Mouse (Mus musculus): ENCODE results near the gene Slc25a31.
A peak's percentile ranks its signal among the peaks of the same experiment; 100 is the strongest.

Slc25a31 gene

DNA sequence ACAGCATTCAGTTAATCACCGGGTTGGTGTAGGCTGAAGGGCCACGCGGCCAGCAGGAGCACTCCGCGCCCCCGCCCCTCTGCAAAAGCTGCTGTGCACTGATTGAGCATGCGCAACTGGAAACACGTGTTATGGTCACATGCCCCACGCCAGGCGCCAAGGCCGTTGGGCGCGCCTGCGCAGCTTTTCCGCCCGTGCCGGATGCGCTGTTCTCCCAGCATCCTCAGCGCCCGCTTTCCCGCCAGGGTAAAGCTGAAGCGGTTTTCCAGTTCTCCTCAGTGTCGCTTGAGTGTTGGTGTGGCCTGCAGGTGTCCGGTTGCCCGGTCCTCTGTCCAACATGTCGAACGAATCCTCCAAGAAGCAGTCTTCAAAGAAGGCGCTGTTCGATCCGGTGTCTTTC, at the start of gene Slc25a31:
TSS of gene Slc25a31 (plus strand) at position 201 of the 400 bp plus-strand sequence.
- no peak for DNase-seq

DNA sequence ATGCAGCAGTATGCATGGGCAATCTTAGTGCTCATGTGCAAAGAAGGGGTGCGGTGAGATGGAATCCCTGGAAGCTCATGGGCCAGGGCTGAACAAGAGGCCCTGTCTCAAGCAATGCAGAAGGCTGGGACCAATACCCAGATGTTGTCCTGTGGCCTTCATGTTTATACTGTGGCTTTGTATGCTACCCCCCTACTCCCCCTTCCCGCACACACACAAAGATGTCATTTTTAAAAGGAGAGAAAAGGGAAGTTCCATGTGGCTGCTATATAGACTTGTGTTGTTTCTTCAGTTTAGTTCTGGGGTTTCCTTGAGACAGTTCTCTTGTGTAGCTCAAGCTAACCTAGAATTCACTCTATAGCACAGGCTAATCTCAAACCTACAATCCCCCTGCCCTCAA, 48.4 kb upstream of the Slc25a31 start:
- no peak for DNase-seq

DNA sequence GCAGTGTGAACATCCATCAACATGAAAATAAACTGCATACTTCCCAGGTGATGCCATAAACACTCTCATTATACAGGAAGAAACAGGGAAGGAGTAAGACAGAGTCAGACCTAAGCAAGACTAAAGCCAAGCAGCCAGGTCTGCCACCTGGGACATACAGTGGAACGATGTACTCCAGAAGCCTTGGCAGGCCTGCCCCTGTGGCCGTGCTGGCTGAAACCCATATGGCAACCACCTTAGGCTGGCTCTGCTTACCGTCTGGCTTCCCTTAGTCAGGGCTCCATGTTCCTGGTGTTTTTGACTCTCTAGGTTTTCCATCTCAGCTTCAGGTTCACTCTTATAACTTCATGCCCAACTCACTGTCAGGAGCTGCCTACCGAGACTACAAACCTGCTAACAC, 42.5 kb upstream of the Slc25a31 start:
- no peak for DNase-seq

DNA sequence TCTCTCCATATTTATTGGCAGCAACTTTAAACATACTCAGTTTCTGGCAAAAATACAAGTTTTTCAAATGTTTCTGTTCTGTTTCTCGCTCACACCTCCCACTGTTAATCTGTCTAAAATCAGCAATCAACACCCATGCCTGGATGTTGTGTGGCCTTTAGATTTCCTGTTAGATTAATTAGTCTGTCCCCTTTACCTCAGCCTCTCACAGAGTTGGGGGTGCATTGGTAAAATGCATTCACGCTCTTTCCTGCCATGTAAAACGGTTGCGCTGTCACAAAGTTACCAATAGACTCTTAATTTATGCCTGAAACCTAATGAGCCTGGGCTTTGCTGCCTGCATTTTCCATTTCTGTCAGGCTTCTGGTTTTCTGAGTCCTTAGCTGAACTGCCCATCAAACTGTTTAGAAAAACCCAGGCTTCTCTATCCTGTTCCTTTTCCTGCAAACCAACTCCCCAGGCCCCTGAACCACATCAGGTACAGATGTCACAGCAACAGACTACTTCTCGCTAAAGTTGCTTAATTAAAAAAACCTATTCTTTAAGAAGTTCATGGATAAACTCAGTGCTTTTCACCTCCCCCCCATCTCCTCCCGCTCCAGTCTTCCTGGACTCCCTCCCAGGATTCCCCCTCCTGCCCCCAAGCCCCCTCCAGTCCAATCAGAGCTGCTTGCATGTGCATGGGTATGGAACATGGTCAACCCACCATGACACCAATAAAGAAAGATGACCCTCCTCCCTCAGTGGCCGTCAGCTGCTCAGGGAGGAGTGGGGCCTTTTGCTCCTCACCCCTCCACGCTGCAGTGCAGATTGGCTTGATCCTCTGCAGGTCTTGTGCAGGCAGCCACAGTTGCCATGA, 41.6 kb upstream of the Slc25a31 start:
- no peak for DNase-seq

DNA sequence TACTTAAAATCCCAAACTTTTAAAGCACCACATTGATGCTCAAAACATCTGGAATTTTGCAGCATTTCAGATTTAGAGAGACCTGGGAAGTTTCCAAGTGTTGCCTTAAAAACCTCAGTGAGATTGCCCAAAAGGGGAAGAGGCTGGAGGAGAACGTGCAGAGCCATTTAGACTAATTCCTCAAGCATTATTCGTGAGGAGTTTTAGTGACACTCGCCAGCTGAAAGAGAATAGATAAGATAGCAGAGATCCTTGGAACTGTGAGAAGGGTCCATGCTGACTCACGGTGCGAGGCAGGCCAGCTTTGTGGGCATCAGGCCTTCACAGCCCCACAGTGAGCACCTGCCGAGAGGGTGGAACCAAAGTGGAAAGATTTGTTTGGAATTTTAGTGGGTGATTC, 39.8 kb upstream of the Slc25a31 start:
- no peak for DNase-seq

DNA sequence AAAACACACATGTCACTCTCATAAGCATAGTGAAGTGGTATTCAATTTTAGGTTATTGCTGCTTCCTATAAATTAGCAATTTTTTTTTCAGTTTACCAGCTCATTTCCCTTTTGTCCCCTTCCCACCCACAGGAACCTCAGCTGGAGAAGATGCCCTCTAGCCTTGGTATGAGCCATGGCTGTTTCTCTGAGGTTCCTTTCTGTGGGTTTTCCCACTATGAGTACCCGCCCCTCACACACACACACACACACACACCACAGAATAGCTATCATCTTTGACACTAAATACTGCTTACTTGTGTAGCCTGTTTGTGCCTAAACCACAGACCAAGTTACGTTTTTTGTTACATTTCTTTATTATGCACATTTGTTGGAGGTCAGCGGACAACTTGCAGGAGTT, 39.3 kb upstream of the Slc25a31 start:
- no peak for DNase-seq

DNA sequence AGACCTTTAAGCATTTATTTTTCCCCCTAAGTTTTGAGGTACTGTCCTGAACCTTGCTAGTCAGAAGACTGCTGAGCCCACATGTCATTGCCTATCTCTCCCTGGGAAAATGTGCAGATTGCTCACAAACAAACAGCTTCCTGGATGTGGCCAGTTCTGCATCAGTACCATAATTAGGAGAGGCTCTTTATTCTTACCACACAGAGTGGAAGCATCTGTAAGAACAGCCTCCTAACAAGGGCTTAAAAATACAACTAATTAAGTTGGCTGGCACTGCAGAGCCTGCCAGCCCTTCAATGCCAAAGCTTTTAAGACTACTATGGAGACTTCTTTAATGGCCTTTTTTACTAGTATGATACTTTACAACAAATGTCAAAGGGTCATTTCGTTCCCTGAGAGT, 35.1 kb upstream of the Slc25a31 start:
- no peak for DNase-seq

DNA sequence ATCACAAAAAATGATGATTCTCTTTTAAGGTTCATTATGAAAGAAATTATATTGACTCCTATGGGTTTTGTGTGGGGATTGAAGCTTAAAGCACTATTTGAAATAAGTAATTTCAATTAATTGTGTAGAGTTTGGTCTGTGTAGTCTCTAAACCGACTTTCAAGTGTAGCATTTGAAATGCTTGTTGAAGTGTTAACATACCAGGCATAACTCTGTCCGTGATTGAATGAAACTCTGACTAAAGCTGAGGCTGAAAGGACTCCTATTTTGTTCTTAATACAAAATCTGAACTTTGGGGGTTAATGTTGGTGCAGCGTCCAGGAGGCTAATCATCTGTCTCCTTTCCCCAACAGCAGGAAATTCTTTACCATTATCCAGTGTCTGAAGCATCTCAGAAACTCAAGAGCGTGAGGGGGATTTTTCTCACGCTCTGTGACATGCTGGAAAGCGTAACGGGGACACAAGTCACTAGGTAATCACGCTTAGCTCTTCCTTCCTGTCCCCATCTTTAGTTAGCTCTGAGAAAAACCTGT, 33.7 kb upstream of the Slc25a31 start:
- no peak for DNase-seq

DNA sequence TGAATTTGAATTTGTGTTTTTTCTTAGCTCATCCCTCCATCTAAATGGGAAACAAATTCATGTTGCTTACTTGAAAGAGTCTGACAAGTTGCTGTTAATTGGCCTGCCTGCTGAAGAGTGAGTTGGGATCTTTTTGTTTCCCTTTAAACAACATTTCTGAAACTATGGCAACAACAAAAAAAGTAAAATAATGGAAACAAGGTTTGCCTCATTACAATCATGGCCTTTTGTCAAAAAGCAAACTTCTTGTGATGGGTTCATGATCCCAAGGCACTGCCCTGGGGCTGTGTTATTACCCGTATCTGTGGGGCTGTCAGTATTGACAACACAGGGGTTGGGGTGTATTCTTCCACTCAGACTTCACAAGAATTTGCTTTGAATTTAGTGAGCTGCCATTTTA, 29.8 kb upstream of the Slc25a31 start:
- DNase-seq: no peak

DNA sequence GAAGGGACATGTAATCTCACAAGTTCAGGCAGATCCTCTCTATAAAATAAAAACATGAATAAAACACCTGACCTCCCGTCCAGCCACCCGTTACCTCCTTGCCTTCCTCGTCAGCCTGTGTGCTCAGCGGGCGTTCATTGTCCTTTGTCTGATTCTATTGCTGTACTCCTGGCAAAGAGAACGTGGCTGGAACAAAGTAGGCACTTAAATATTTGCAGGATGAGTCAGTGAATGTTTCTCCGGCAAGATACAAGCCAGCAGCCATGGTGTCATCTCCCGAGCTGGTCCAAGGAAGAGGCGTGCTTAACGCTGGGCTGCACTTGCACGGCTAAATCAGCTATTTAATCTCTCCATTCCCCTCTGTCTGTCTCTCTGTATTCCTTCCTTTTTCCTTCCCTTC, 26.3 kb upstream of the Slc25a31 start:
- DNase-seq: peak in 1 of 2 experiments; percentile 15

DNA sequence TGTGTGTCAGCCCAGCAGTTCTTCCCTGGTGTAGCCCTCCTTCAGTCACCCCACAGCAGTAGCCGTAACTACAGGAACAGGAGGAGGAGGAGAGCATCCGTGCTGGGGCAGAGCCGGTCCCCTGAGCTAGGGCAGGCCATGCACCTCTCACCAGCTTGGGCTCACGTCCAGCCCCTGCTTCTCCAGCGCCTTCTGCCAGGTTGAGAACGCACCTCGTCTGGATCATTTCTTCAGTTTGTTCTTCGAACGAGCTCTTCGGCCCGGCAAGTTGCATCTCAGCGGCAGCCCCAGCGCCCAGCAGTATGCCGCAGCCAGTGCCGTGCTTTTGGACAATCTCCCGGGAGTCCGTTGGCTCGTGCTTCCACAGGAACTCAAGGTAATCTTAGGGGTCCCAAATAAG, 25.5 kb upstream of the Slc25a31 start:
- DNase-seq: no peak

DNA sequence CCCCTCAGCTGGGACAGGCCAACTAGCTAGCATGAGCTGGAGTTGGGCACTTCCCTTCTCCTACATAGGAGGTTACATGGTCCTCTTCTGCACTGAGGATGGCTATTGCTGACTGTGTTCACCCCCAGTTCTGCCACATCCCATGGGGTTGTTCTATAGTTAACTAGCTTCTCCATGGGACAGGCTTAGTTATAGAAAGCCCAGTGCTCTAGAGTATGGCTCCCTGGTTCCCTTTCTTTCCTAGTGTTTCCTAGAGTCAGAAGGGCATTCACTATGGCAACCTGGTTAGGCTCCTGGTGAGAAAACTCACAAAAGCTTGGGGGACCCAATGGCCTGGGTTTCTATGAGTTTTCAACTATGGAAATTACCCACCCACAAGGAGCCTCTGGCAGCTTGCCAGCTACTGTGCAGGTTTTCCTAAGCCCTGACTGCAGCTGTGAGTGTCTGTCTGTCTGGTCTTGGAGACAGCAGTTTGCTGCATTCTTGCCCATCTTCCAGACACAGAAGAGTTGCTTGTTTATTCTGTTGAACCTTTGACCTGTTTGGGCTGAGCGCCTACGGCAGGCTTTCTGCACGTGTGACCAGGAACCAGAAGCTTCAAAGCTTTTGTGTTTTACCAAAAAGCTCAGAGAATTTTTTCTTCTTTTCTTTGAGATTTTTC, 22.7 kb upstream of the Slc25a31 start:
- no peak for DNase-seq

DNA sequence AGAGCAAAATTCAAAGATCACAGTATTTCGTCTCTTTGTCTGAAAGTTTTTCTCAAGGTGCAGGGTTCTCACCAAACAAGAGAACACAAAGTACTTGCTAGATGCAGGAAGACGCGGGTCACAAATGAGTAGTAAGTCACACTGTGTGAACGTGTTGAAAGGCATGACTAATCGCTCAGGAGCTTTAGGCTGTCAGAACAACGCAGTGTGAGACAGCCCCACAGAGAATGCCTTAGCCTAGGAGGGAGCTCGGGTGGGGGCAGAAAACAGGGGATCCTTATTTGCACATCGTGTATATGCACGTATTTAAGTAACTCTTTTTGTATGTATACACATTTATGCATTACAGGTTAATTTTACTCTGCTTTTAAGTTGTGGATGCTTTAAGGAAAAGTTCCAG, 21.8 kb upstream of the Slc25a31 start:
- no peak for DNase-seq

DNA sequence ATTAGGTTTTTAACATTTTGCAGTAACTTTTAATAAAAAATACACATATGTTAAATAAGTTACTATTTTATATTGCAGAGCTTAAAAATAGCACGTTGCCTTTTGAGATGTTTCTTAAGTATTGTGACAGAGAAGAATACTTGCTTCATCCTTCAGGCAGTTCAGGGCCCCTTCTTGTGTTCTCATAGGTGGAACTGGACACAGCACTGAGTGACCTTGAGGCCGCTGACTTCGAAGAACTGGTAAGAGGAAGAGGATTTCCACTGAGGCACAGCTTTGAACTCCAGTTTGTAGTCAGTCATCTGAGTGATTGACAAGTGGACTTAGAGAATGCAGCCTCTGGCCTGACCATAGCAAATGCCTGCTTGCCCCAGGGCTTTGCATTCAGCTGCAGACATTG, 21.1 kb upstream of the Slc25a31 start:
- DNase-seq: no peak

DNA sequence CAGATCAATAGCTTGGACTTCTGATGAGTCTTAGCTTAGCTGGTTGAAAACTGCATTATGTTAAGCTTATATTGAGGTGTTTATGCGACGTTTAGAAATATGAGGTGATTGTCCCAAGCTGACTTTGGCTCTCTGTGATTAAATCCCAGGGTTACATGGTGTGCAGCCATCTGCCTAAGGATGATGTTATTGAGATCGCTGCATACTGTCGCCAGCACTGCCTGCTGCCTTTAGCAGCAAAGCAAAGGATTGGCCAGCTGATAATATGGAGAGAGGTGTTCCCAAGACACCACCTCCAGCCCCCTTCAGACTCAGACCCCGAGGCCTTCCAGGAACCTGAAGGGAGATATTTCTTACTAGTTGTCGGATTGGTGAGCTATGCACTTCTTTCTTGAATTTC, 17.1 kb upstream of the Slc25a31 start:
- DNase-seq: no peak

DNA sequence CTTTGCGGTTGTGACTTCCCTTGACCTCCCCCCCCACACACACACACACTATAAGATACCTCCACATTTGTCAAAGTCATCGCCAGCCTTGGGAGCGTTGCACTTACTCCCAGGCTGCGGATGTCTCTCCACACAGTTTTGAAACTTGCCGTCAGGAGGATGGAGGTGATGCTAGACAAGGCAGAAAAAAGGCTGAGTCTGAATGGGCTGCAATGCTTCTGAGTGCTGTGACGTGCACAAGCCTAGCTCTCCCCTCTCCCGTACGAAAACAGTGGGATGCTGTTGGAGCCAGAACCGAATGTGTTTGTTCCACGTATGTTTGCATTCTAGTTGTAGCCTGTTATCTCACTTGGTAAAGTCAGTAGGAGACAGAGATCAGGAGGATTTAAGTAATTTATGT, 15.2 kb upstream of the Slc25a31 start:
- no peak for DNase-seq

DNA sequence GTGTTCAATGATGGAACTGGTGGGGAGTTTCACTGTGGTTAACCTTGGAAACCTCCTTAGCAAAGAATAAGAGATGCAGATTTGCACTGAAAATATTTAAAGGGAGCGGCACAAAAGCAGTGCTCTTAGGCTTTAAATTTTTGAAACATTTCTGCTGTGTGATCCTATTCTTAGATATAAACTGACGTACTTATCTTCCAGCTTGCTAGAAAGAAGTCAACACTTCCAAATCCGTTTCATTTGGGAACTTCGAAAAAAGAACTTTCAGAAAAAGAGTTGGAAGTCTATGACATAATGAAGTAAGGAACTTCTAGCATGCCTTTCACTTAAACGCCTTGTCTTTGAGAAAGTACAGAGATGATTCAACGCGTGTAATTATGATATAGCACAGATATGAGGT, 14.7 kb upstream of the Slc25a31 start:
- no peak for DNase-seq

DNA sequence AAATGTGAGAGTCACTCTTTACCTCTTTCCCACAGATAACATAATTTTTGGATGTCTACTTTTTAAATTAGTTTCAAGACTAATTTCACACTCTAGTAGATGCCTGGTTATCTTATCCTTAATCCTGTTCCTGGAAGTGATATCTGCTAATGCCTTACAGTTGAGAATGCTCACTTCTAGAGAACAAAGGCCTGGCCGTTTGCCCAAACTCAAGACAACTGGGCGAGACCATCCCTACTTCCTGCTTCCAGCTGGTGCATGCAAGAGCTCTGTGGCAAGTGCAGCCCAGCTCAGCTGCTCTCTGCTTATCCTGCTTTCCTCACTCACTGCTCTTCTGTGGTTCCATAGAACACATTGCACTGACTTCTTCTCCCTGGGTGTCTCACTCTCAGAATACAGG, 14.2 kb upstream of the Slc25a31 start:
- peak; percentile 23 to 41 for DNase-seq

DNA sequence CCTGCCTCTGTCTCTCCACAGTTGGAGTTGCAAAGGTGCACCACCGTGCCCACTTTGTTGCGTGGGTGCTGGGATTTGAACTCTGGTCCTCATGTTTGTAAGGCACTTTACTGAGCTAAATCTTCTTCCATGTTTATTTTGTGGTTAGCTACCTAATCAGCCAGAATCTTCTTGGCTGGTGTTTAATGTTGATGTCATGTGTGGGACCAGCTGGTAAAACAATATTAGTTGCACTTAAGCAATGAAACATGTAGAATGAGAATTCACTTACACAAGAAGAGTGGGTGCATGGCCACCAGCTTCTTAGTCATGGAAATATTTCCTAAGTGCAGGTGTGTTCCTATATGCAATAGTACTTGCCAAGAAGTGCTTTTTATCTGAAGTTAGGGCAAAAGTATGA, 13.5 kb upstream of the Slc25a31 start:
- no peak for DNase-seq

DNA sequence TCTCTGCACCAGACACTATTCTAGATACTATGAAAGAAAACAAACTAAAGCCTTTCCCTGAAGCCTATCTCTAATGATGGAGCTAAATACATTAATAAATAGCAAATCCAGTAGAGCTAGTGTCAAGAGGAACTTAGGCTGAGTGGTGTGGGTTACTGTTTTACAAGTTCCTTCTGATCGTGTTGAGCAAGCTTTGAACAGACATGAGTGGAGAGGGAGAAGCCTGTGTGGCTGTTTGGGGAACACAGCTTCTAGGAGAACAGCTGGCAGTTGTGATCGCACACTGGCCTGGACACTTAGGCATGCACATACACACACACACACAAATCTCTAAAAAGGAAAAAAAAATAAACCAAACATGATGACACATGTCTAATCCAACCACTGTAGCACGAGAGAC, 9.8 kb upstream of the Slc25a31 start:
- no peak for DNase-seq

DNA sequence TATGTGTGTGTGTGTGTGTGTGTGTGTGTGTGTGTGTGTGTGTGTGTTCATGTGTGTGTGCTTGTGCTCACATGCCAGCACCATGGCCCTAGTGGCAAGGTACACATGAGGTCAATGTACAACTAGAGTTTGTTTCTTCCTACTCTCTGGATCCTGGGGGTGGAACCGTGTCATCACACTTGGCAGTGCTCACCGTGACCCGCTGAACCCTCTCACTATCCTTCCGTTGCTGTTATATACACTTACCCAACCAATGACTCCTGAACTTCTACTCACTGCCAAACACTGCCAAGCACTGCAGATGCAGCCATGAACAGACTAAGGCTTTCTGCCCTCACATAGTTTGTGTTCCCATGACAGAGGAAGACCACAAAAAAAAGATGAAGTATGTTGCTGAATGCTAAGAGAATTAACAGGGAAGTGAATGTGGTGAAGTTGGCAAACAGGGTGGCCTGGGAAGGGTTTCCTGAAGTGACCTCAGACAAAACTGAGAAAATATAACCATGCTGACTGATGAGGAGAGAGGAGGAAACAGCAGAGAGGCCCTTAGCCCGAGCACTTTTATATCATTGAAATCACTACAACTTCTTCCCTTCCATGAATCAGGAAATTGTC, 3.7 kb upstream of the Slc25a31 start:
- peak in 1 of 2 experiments; percentile 10 for DNase-seq

DNA sequence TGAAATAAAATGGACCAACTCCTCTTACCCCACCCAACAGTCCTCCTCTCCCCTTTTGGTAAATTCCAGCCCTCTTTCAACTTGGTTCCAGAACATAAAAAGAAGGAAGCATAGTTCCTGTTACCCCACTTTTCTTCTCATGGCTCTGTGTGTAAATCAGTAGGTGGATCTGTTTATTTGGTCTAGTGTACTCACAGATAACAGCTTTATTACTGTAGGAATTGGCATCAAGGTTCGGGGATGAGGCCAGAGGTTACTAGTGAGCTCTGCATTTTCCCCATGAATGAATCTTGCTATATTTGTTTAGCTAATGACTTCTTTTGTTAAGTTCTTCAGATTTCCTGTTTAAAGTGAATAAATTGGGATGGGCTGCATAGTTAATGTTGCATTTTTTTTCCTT, 7.4 kb downstream of the Slc25a31 start:
- DNase-seq: no peak

DNA sequence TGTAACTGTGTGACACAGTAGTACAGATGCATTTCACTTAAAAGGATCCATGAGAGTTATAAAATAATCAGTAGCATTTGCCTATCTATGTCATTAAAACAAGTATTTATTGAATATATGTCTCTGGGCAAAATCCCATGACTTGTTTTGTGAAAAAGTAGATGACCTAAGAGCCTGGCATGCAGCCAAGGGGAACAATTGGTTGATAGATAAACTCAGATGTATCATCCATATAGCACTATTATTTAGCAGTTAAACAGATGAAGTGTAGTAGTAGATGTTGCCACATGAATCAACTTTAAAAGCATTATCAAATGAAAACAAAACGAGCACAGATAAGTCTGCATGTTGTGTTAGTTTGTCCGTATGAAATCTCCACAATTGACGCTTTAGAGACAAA, 10.4 kb downstream of the Slc25a31 start:
- no peak for DNase-seq

DNA sequence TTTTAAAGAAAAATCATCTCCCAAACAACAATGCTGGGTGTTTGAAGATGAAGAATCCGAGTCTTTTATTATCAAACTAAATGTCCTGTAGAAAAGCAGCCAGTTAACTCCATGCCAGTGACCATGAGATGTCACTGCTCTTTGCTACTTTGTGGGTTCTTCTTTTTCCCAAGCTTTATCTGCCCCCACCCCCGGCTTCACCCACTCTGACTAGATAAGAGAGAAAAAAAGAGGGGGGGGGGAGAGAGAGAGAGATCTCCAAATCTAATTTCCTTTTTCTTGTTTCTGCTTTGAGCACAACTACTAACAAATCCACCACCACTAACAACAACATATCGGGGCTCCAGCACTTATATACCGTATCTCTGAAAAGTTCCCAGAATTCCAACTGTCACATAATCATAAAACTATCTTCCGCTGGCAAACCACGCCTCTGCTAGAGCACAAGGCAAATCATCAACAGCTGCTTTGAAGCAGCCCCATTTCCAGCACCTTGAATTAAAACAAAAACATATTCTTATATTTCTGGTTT, 29.8 kb downstream of the Slc25a31 start:
- DNase-seq: no peak
